18 mouse cellular contexts compared by ENCODE assay signal in genomic region chr17:81185685-81186084, GRCm38 (mm10).
"Had no signal": no experiment of that assay in that cellular context is flagged by ENCODE, and none has a peak within 500 bp of the region (broad histone marks: within the 10 kb centered on the region; RNA-seq: fewer than 3 reads in every experiment).

No protein-coding gene starts in this region.

- H3K27me3 ChIP-seq: limb, embryonic 13.5 days; liver, embryonic 13.5 days; midbrain, embryonic 13.5 days; neural tube, embryonic 13.5 days had no signal

- H3K4me2 ChIP-seq: limb, embryonic 13.5 days; liver, embryonic 13.5 days; lung, embryonic 14.5 days; midbrain, embryonic 13.5 days; neural tube, embryonic 13.5 days had no signal

- DNase-seq: kidney, adult 18-20 months; kidney, postnatal 25 days; layer of hippocampus, adult 9-11 months; liver, embryonic 13.5 days; lung, embryonic 14.5 days; lung, postnatal 14 days; lung, postnatal 4 days; thymus, adult 18-20 months; thymus, postnatal 36 days had no signal

- H3K27ac ChIP-seq: kidney, postnatal 0 days; layer of hippocampus, adult 2 months; limb, embryonic 10.5 days; limb, embryonic 13.5 days; liver, embryonic 13.5 days; midbrain, embryonic 10.5 days; midbrain, embryonic 13.5 days; neural tube, embryonic 13.5 days had no signal

- H3K4me1 ChIP-seq: liver, embryonic 13.5 days; midbrain, embryonic 10.5 days; midbrain, embryonic 13.5 days; neural tube, embryonic 13.5 days had no signal

- H3K9me3 ChIP-seq: limb, embryonic 10.5 days; limb, embryonic 13.5 days; liver, embryonic 13.5 days; midbrain, embryonic 10.5 days; midbrain, embryonic 13.5 days; neural tube, embryonic 13.5 days had no signal

- H3K9ac ChIP-seq: limb, embryonic 13.5 days; liver, embryonic 13.5 days; lung, embryonic 14.5 days; midbrain, embryonic 13.5 days; neural tube, embryonic 13.5 days had no signal

- H3K36me3 ChIP-seq: limb, embryonic 10.5 days; limb, embryonic 13.5 days; liver, embryonic 13.5 days; midbrain, embryonic 10.5 days; midbrain, embryonic 13.5 days; neural tube, embryonic 13.5 days had no signal

- H3K4me3 ChIP-seq: layer of hippocampus, adult 2 months; limb, embryonic 10.5 days; limb, embryonic 13.5 days; liver, embryonic 13.5 days; midbrain, embryonic 10.5 days; midbrain, embryonic 13.5 days; myocyte; neural tube, embryonic 13.5 days had no signal

- ATAC-seq: midbrain, embryonic 13.5 days; midbrain, embryonic 16.5 days had no signal
